Mouse (Mus musculus): ENCODE data around the gene Smagp. TPM values are rescaled to one million over a fixed set of nuclear protein-coding genes. Genes with fewer than 3 reads are reported as not detected.

Gene Smagp
- polyA plus RNA-seq, 1 experiment from 2014 or later: 11.9 TPM

GRCm38 (mm10) chr15:100651610-100652009 is 14.9 kb upstream of the Smagp start:
- 54% methylated on average over 9 of the region's 9 CpGs for WGBS

DNA sequence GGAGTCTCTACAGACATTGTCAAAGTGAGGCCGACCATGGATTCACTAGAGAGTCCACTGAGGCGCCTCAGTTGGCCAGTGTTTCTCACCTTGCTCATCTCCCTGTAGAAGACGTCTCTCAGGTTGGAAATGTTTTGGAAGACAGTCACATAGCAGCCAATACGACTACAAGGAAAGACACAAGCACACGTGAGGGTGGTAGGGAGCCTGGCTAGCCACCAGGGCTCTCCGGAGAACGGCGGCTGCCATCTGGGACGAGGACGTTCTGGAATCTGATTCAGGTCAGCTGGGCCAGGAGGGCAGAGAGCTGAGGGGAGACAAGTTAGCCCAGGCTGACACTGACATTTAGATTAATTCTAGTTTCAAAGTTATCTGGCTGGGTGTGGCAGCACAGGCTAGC is 13.4 kb upstream of the Smagp start:
- 75% methylated on average over 10 of the region's 10 CpGs for WGBS
- H3K4me2 ChIP-seq: no peak overlapping the region

More at GRCm38 (mm10) chr15:100651610-100652009, 14.9 kb upstream of the Smagp start:
- Histone ChIP-seq H3K27me3 (ENCODE audit: insufficient read depth, low read length) (no peaks in the 10 kb centered on the region), H3K36me3 (ENCODE audit: insufficient read depth) (no peaks in the 10 kb centered on the region), H3K4me2 (no peak overlapping the region), H3K27ac (ENCODE audit: low read depth) (no peak overlapping the region), H3K9me3 (ENCODE audit: low read depth, low read length) (no peaks in the 10 kb centered on the region), H3K9ac (no peak overlapping the region), H3K4me3 (ENCODE audit: low read depth, low read length) (no peak overlapping the region), H3K4me1 (ENCODE audit: insufficient read depth) (no peaks in the 10 kb centered on the region)
- no peak for TF ChIP-seq CTCF (IDR thresholded peaks at IDR 0.05; ENCODE audit: low read depth)
- ATAC-seq (ENCODE audit: insufficient read depth) (no peak), DNase-seq (no peak)

GRCm38 (mm10) chr15:100646161-100646560 is 9.4 kb upstream of the Smagp start:
- H3K36me3 ChIP-seq (ENCODE audit: insufficient read depth): no peaks in the 10 kb centered on the region
- ATAC-seq (ENCODE audit: insufficient read depth): no peak
- TF ChIP-seq CTCF (IDR thresholded peaks at IDR 0.05; ENCODE audit: low read depth): no peak
- H3K4me1 ChIP-seq (ENCODE audit: insufficient read depth): no peaks in the 10 kb centered on the region
- H3K4me2 ChIP-seq: no peak overlapping the region
- 76% methylated on average over 6 of the region's 6 CpGs for WGBS
- no peak overlapping the region for H3K4me3 ChIP-seq (ENCODE audit: low read depth, low read length)
- H3K27me3 ChIP-seq (ENCODE audit: insufficient read depth, low read length): no peaks in the 10 kb centered on the region
- no peak overlapping the region for H3K9ac ChIP-seq
- no peak overlapping the region for H3K27ac ChIP-seq (ENCODE audit: low read depth)
- no peak for DNase-seq
- no peaks in the 10 kb centered on the region for H3K9me3 ChIP-seq (ENCODE audit: low read depth, low read length)

More for the DNA sequence above, 13.4 kb upstream of the Smagp start:
- H3K27me3 ChIP-seq (ENCODE audit: insufficient read depth, low read length): no peaks in the 10 kb centered on the region
- no peak for DNase-seq
- H3K4me1 ChIP-seq (ENCODE audit: insufficient read depth): no peaks in the 10 kb centered on the region
- no peak overlapping the region for H3K4me3 ChIP-seq (ENCODE audit: low read depth, low read length)
- no peak for ATAC-seq (ENCODE audit: insufficient read depth)
- H3K36me3 ChIP-seq (ENCODE audit: insufficient read depth): no peaks in the 10 kb centered on the region
- no peak overlapping the region for H3K9ac ChIP-seq
- TF ChIP-seq CTCF (IDR thresholded peaks at IDR 0.05; ENCODE audit: low read depth): no peak
- no peaks in the 10 kb centered on the region for H3K9me3 ChIP-seq (ENCODE audit: low read depth, low read length)
- no peak overlapping the region for H3K27ac ChIP-seq (ENCODE audit: low read depth)

- DNase-seq: no peak
- no peaks in the 10 kb centered on the region for H3K9me3 ChIP-seq (ENCODE audit: low read depth, low read length)
- no peaks in the 10 kb centered on the region for H3K4me1 ChIP-seq (ENCODE audit: insufficient read depth)
- H3K27me3 ChIP-seq (ENCODE audit: insufficient read depth, low read length): peaks cover 12% of the 10 kb centered on the region
- H3K36me3 ChIP-seq (ENCODE audit: insufficient read depth): no peaks in the 10 kb centered on the region
- TF ChIP-seq CTCF (IDR thresholded peaks at IDR 0.05; ENCODE audit: low read depth): no peak
- no peak overlapping the region for H3K4me3 ChIP-seq (ENCODE audit: low read depth, low read length)
- H3K27ac ChIP-seq (ENCODE audit: low read depth): no peak overlapping the region
- ATAC-seq (ENCODE audit: insufficient read depth): no peak
- H3K9ac ChIP-seq: no peak overlapping the region
- 82% methylated on average over 7 of the region's 7 CpGs for WGBS
- H3K4me2 ChIP-seq: no peak overlapping the region
Measured at GRCm38 (mm10) chr15:100642451-100642850, 5.7 kb upstream of the Smagp start.

DNA sequence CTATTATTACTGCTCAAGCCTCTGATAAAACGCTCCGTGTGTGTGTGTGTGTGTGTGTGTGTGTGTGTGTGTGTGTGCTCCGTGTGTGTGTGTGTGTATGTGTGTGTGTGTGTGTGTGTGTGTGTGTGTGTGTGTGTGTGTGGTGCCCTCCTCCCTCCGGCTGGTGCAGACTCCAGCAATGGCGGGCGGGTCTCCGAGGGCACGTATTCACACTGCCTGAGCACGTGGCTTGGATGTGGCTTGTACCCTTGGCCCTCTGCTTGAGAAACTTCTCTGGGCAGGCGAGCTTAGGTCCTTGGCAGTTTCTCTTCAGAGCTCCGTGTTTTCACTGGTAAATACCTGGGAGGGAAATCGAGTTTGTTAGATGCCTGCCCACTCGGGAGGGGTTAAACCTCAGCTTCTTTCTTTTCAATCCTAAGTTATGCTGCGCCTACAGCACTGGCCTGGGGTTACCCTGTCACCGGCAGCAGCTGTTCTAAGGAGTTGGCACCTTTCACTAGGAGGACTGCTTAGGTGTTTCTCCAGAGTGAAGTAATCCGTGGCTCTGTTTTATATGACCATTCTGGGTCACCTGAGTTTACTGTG is 4.6 kb upstream of the Smagp start:
- no peak overlapping the region for H3K27ac ChIP-seq (ENCODE audit: low read depth)
- WGBS: 51% methylated on average over 11 of the region's 16 CpGs
- no peak for TF ChIP-seq CTCF (IDR thresholded peaks at IDR 0.05; ENCODE audit: low read depth)
- H3K9me3 ChIP-seq (ENCODE audit: low read depth, low read length): no peaks in the 10 kb centered on the region
- no peak overlapping the region for H3K9ac ChIP-seq
- peaks cover 23% of the 10 kb centered on the region for H3K27me3 ChIP-seq (ENCODE audit: insufficient read depth, low read length)
- no peak for ATAC-seq (ENCODE audit: insufficient read depth)
- no peak overlapping the region for H3K4me2 ChIP-seq
- H3K4me1 ChIP-seq (ENCODE audit: insufficient read depth): no peaks in the 10 kb centered on the region
- no peak overlapping the region for H3K4me3 ChIP-seq (ENCODE audit: low read depth, low read length)
- no peaks in the 10 kb centered on the region for H3K36me3 ChIP-seq (ENCODE audit: insufficient read depth)
- no peak for DNase-seq

DNA sequence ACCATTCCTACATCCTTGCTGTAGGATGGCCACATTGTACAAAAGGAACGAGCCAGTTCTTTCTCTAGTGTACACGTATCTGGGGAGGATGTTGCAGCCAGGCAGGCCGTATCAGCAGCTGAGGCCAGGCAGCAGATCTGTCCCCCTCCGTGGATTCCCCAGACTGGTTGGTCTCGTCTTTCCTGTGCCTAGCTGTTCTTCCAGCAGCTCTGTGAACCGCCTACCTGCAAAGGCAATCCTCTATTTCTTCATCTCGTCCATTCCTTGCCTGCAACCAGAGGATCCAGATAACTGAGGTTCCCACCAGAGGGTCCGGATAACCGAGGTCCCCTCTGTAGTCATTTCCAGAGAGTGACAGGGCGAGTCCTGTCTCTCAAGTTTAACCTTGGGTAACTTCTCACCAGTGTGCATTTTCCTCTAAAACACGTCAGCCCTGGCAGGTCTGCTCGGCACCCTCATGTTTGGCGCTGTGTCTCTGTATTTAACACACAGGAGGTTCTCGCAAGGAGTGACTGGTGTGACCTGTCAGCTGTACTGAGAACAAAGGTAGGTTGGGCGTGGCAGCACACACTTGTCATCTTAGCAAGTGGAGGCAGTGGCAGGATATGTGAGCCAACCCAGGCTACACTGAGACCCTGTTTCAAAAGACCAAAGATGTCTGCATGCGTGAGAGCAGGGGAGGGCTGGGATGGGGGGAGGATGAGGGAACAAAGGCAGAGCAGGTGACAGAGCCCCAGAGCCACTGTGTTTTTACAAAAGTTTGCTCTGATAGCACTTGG is 3.4 kb upstream of the Smagp start:
- ATAC-seq (ENCODE audit: insufficient read depth) (no peak), DNase-seq (no peak)
- H3K9ac ChIP-seq: no peak overlapping the region
- no peak overlapping the region for H3K27ac ChIP-seq (ENCODE audit: low read depth)
- WGBS: 57% methylated on average over 16 of the region's 16 CpGs
- H3K4me3 ChIP-seq (ENCODE audit: low read depth, low read length): no peak overlapping the region
- no peaks in the 10 kb centered on the region for H3K9me3 ChIP-seq (ENCODE audit: low read depth, low read length)
- H3K36me3 ChIP-seq (ENCODE audit: insufficient read depth): no peaks in the 10 kb centered on the region
- TF ChIP-seq CTCF (IDR thresholded peaks at IDR 0.05; ENCODE audit: low read depth): no peak
- no peaks in the 10 kb centered on the region for H3K4me1 ChIP-seq (ENCODE audit: insufficient read depth)
- peaks cover 35% of the 10 kb centered on the region for H3K27me3 ChIP-seq (ENCODE audit: insufficient read depth, low read length)
- H3K4me2 ChIP-seq: no peak overlapping the region

DNA sequence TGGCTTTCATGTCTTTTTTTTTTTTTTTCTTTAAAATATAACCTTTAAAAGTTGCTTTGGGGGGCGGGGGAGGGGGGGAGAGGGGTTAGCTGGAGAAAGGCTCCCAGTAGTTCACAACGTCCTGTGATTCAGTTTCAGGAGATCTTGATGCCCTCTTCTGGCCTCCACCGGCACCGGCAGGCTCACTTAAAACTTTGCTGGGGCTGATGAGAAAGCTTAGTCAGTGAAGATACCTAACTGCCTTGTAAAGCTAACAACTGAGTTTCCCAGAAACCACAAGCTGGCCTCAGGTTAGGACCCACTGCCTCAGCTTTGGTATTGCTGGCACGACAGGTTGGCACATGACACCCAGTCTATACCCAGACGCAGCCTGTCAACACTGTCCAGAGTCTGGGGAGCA is 921 bp upstream of the Smagp start:
- no peak overlapping the region for H3K27ac ChIP-seq (ENCODE audit: low read depth)
- H3K9ac ChIP-seq: no peak overlapping the region
- no peaks in the 10 kb centered on the region for H3K4me1 ChIP-seq (ENCODE audit: insufficient read depth)
- no peaks in the 10 kb centered on the region for H3K9me3 ChIP-seq (ENCODE audit: low read depth, low read length)
- peak; percentile 45 for TF ChIP-seq CTCF (IDR thresholded peaks at IDR 0.05; ENCODE audit: low read depth)
- H3K4me2 ChIP-seq: peak overlapping the region; percentile 92
- ATAC-seq (ENCODE audit: insufficient read depth) (no peak), DNase-seq (peak; percentile 51)
- H3K36me3 ChIP-seq (ENCODE audit: insufficient read depth): no peaks in the 10 kb centered on the region
- peaks cover 45% of the 10 kb centered on the region for H3K27me3 ChIP-seq (ENCODE audit: insufficient read depth, low read length)
- WGBS: 17% methylated on average over 6 of the region's 6 CpGs
- no peak overlapping the region for H3K4me3 ChIP-seq (ENCODE audit: low read depth, low read length)
